Mouse (Mus musculus) intestine, embryonic 16.5 days (tissue): Measurements from ENCODE around the gene Ube3a. TPM values are rescaled to one million over a fixed set of nuclear protein-coding genes. Genes with fewer than 3 reads are reported as not detected.

Experiments used
- ATAC-seq: fragments of 200-750 bp; cut with Nextera tagmentation; 2 replicates; pipeline ENCODE4 v1.8.0; 2017; ENCODE audit warnings: moderate TSS enrichment, moderate library complexity
- H3K27ac ChIP-seq: fragments of 300-500 bp; sonication (generic); 2 replicates; pipeline ENCODE4 v1.5.1; 2014; ENCODE audit warnings: mild to moderate bottlenecking, low read length
- H3K27me3 ChIP-seq: fragments of 300-500 bp; sonication (generic); replicated peaks from 2 replicates; pipeline ENCODE4 v1.6.1; 2014; ENCODE audit warnings: low read length, control low read depth, mixed read lengths; ENCODE audit not compliant: control insufficient read depth, insufficient read depth
- H3K36me3 ChIP-seq: fragments of 300-500 bp; sonication (generic); 2 replicates; pipeline ENCODE4 v1.6.1; 2014; ENCODE audit warnings: low read length, control low read depth; ENCODE audit not compliant: control insufficient read depth, insufficient read depth
- H3K4me1 ChIP-seq: fragments of 300-500 bp; sonication (generic); 2 replicates; pipeline ENCODE4 v1.6.1; 2014; ENCODE audit warnings: low read length, control low read depth, mixed read lengths; ENCODE audit not compliant: control insufficient read depth, insufficient read depth
- H3K4me2 ChIP-seq: fragments of 300-500 bp; sonication (generic); 2 replicates; pipeline ENCODE4 v1.6.1; 2014; ENCODE audit warnings: low read depth, low read length, control low read depth
- H3K4me3 ChIP-seq: fragments of 300-500 bp; sonication (generic); 2 replicates; pipeline ENCODE4 v1.5.1; 2014; ENCODE audit warnings: mild to moderate bottlenecking, low read length
- H3K9ac ChIP-seq: fragments of 300-500 bp; sonication (generic); 2 replicates; pipeline ENCODE4 v1.6.1; 2014; ENCODE audit warnings: low read depth, low read length
- H3K9me3 ChIP-seq: fragments of 300-500 bp; sonication (generic); 2 replicates; pipeline ENCODE4 v1.6.1; 2016; ENCODE audit warnings: low read length, control low read depth; ENCODE audit not compliant: control insufficient read depth
- WGBS: fragments of 180-500 bp; shearing (Covaris S2); extraction: QIAGEN DNeasy Blood & Tissue Kit; methylation state at CpG from one replicate; pipeline ENCODE4 v1.1.7; 2014; 5-methylcytosine and 5-hydroxymethylcytosine counted together
- polyA plus RNA-seq: library from polyadenylated mRNA; unstranded; fragments of >200 nt; fragmentation: Nextera tagmentation; extraction: Ambion mirVana; gene quantifications from 2 replicates; pipeline ENCODE4 v1.2.1, GENCODE M21; 2015

The Ube3a gene
- polyA plus RNA-seq: 93.1 and 95.0 TPM in 2 replicates

GRCm38 (mm10) chr7:59228045-59228865, at the start of gene Ube3a:
Gene Ube3a (plus strand): TSS chr7:59228750.
- H3K27ac ChIP-seq: peak within 1 kb of the TSS; percentile 97
- H3K4me3 ChIP-seq: peak within 1 kb of the TSS; percentile 96
- no peaks in the 10 kb centered on the region for H3K36me3 ChIP-seq
- H3K4me1 ChIP-seq: peaks cover 3% of the 10 kb centered on the region; the same call in 1 of the 2 replicates
- WGBS: 2% methylated on average over 50 of the region's 50 CpGs
- peak; percentile 99 for ATAC-seq
- peak within 1 kb of the TSS; percentile 99 for H3K9ac ChIP-seq
- H3K4me2 ChIP-seq: peak within 1 kb of the TSS; percentile 70
- no peaks in the 10 kb centered on the region for H3K9me3 ChIP-seq
- no peaks in the 10 kb centered on the region for H3K27me3 ChIP-seq

- Histone ChIP-seq H3K4me1 (no peaks in the 10 kb centered on the region), H3K36me3 (no peaks in the 10 kb centered on the region), H3K27ac (no peak overlapping the region), H3K9ac (no peak overlapping the region), H3K27me3 (no peaks in the 10 kb centered on the region), H3K4me3 (no peak overlapping the region), H3K9me3 (no peaks in the 10 kb centered on the region), H3K4me2 (no peak overlapping the region)
- no peak for ATAC-seq
Measured at GRCm38 (mm10) chr7:59192831-59193230, 35.7 kb upstream of the Ube3a start.

- Histone ChIP-seq H3K4me2 (no peak overlapping the region), H3K9me3 (no peaks in the 10 kb centered on the region), H3K9ac (no peak overlapping the region), H3K36me3 (no peaks in the 10 kb centered on the region), H3K27me3 (no peaks in the 10 kb centered on the region), H3K27ac (no peak overlapping the region), H3K4me1 (no peaks in the 10 kb centered on the region), H3K4me3 (no peak overlapping the region)
- 75% methylated on average over 1 of the region's 1 CpGs for WGBS
- no peak for ATAC-seq
Measured at GRCm38 (mm10) chr7:59214911-59215310, 13.6 kb upstream of the Ube3a start.

GRCm38 (mm10) chr7:59221244-59221643, 7.3 kb upstream of the Ube3a start:
- Histone ChIP-seq H3K36me3 (no peaks in the 10 kb centered on the region), H3K9me3 (no peaks in the 10 kb centered on the region), H3K27ac (no peak overlapping the region), H3K9ac (no peak overlapping the region), H3K4me3 (no peak overlapping the region), H3K27me3 (no peaks in the 10 kb centered on the region), H3K4me1 (no peaks in the 10 kb centered on the region), H3K4me2 (no peak overlapping the region)
- 88% methylated on average over 1 of the region's 1 CpGs for WGBS
- ATAC-seq: no peak

GRCm38 (mm10) chr7:59228866-59229182, 274 bp downstream of the Ube3a start:
- no peaks in the 10 kb centered on the region for H3K27me3 ChIP-seq
- WGBS: under 1% methylated on average over 39 of the region's 39 CpGs
- peak overlapping the region; percentile 97 for H3K27ac ChIP-seq

GRCm38 (mm10) chr7:59229183-59229911, 797 bp downstream of the Ube3a start:
- peak; percentile 60 for ATAC-seq
- peaks cover 3% of the 10 kb centered on the region; the same call in 1 of the 2 replicates for H3K4me1 ChIP-seq
- H3K4me2 ChIP-seq: peak overlapping the region; percentile 46
- peak overlapping the region; percentile 96 for H3K4me3 ChIP-seq
- H3K36me3 ChIP-seq: no peaks in the 10 kb centered on the region
- under 1% methylated on average over 44 of the region's 52 CpGs for WGBS
- H3K27ac ChIP-seq: peak overlapping the region; percentile 97
- no peaks in the 10 kb centered on the region for H3K27me3 ChIP-seq
- no peaks in the 10 kb centered on the region for H3K9me3 ChIP-seq
- H3K9ac ChIP-seq: peak overlapping the region; percentile 99

More at GRCm38 (mm10) chr7:59228866-59229182, 274 bp downstream of the Ube3a start:
- Histone ChIP-seq H3K4me1 (peaks cover 3% of the 10 kb centered on the region; the same call in 1 of the 2 replicates), H3K4me3 (peak overlapping the region; percentile 96), H3K9ac (peak overlapping the region; percentile 99), H3K9me3 (no peaks in the 10 kb centered on the region), H3K36me3 (no peaks in the 10 kb centered on the region), H3K4me2 (peak overlapping the region; percentile 46; the same call in 1 of the 2 replicates)
- ATAC-seq: peak; percentile 82

GRCm38 (mm10) chr7:59230304-59230703, 1.8 kb downstream of the Ube3a start:
- Histone ChIP-seq H3K9me3 (no peaks in the 10 kb centered on the region), H3K9ac (no peak overlapping the region), H3K27me3 (no peaks in the 10 kb centered on the region), H3K4me3 (no peak overlapping the region), H3K4me2 (peak overlapping the region; percentile 45; the same call in 1 of the 2 replicates), H3K4me1 (peaks cover 3% of the 10 kb centered on the region; the same call in 1 of the 2 replicates), H3K36me3 (no peaks in the 10 kb centered on the region), H3K27ac (no peak overlapping the region)
- whole genome bisulfite sequencing: 37% methylated on average over 4 of the region's 4 CpGs
- no peak for ATAC-seq

GRCm38 (mm10) chr7:59230768-59231167, 2.2 kb downstream of the Ube3a start:
- Histone ChIP-seq H3K27me3 (no peaks in the 10 kb centered on the region), H3K4me3 (no peak overlapping the region), H3K9me3 (no peaks in the 10 kb centered on the region), H3K4me2 (no peak overlapping the region), H3K9ac (no peak overlapping the region), H3K4me1 (peaks cover 3% of the 10 kb centered on the region; the same call in 1 of the 2 replicates), H3K27ac (no peak overlapping the region), H3K36me3 (no peaks in the 10 kb centered on the region)
- ATAC-seq: no peak
- WGBS: 60% methylated on average over 5 of the region's 5 CpGs

- no peak for ATAC-seq
- 50% methylated on average over 1 of the region's 1 CpGs for WGBS
- H3K4me2 ChIP-seq: no peak overlapping the region
Measured at GRCm38 (mm10) chr7:59231960-59232359, 3.4 kb downstream of the Ube3a start.

More at GRCm38 (mm10) chr7:59231960-59232359, 3.4 kb downstream of the Ube3a start:
- Histone ChIP-seq H3K4me1 (peaks cover 3% of the 10 kb centered on the region; the same call in 1 of the 2 replicates), H3K9me3 (no peaks in the 10 kb centered on the region), H3K27ac (no peak overlapping the region), H3K4me3 (no peak overlapping the region), H3K27me3 (no peaks in the 10 kb centered on the region), H3K9ac (no peak overlapping the region), H3K36me3 (no peaks in the 10 kb centered on the region)
